Mouse (Mus musculus) testis, adult 2 months (tissue): ENCODE data around the gene Speg. TPM values are rescaled to one million over a fixed set of nuclear protein-coding genes. Genes with fewer than 3 reads are reported as not detected.

Experiments
- H3K27ac ChIP-seq: fragments of 200-500 bp; 2 replicates; pipeline ENCODE4 v1.5.1; 2012; ENCODE audit warnings: low read depth, low read length; ENCODE audit not compliant: control insufficient read depth, insufficient read depth
- H3K27me3 ChIP-seq: fragments of 200-500 bp; 2 replicates; pipeline ENCODE4 v1.6.1; 2012; ENCODE audit warnings: mild to moderate bottlenecking, low read length, moderate library complexity; ENCODE audit not compliant: control insufficient read depth, insufficient read depth
- H3K36me3 ChIP-seq: fragments of 200-500 bp; 2 replicates; pipeline ENCODE4 v1.6.1; 2012; ENCODE audit warnings: mild to moderate bottlenecking, low read length; ENCODE audit not compliant: control insufficient read depth, insufficient read depth
- H3K4me1 ChIP-seq: fragments of 200-500 bp; 2 replicates; pipeline ENCODE4 v1.6.1; 2012; ENCODE audit warnings: low read length; ENCODE audit not compliant: control insufficient read depth, insufficient read depth
- H3K4me3 ChIP-seq: fragments of 200-500 bp; 2 replicates; pipeline ENCODE4 v1.5.1; 2012; ENCODE audit warnings: low read depth, mild to moderate bottlenecking, low read length, moderate library complexity, mixed read lengths; ENCODE audit not compliant: control insufficient read depth
- CTCF ChIP-seq: fragments of 200-500 bp; IDR thresholded peaks from 2 replicates; pipeline ENCODE4 v1.5.1; 2012; ENCODE audit warnings: low read depth, mild to moderate bottlenecking, inconsistent platforms, low read length, moderate library complexity; ENCODE audit not compliant: control insufficient read depth, insufficient read depth, insufficient replicate concordance
- POLR2A ChIP-seq: fragments of 200-500 bp; IDR thresholded peaks from 2 replicates; pipeline ENCODE4 v1.6.1; 2012; ENCODE audit warnings: low read depth, mild to moderate bottlenecking, inconsistent platforms, low read length, moderate library complexity; ENCODE audit not compliant: control insufficient read depth
- polyA plus RNA-seq: library from polyadenylated mRNA; depleted of rRNA; stranded (reverse); fragments of >200 nt; gene quantifications from 2 replicates; pipeline ENCODE4 v1.2.3, GENCODE M21; 2012; rRNA removed

Speg gene
- polyA plus RNA-seq: 1.4 and 5.8 TPM in 2 replicates

- no peak within 1 kb of the TSS; the same call in 1 of the 2 replicates for H3K4me3 ChIP-seq
- H3K27ac ChIP-seq: no peak within 1 kb of the TSS
- no peaks in the 10 kb centered on the region; the same call in 1 of the 2 replicates for H3K27me3 ChIP-seq
- H3K36me3 ChIP-seq: no peaks in the 10 kb centered on the region
- TF ChIP-seq POLR2A: no peak
- peaks cover 6% of the 10 kb centered on the region for H3K4me1 ChIP-seq
Measured at GRCm38 (mm10) chr1:75374950-75375936, at the start of gene Speg. Gene Speg, plus strand, starts transcription at chr1:75375297.

DNA sequence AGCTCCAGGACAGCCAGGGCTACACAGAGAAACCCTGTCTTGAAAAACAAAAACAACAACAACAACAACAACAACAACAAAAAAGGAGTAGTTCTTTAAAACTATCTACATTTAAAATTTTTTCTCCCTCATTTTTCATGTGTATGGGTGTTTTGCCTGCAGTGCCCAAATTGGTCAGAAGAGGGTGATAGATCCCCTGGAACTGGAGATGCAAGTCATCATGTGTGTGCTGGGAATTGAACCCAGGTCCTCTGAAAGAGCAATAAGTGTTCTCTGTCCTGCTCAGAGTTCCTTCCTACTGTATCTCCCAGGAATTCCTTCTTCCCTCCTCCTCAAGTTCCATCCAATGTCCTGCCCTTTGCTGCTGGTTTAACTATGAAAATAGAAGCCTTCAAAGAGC lies 47.6 kb upstream of the Speg start:
- Histone ChIP-seq H3K27me3 (no peaks in the 10 kb centered on the region), H3K4me1 (no peaks in the 10 kb centered on the region), H3K36me3 (no peaks in the 10 kb centered on the region), H3K27ac (no peak overlapping the region), H3K4me3 (no peak overlapping the region)
- TF ChIP-seq POLR2A: no peak
- no peak for TF ChIP-seq CTCF

DNA sequence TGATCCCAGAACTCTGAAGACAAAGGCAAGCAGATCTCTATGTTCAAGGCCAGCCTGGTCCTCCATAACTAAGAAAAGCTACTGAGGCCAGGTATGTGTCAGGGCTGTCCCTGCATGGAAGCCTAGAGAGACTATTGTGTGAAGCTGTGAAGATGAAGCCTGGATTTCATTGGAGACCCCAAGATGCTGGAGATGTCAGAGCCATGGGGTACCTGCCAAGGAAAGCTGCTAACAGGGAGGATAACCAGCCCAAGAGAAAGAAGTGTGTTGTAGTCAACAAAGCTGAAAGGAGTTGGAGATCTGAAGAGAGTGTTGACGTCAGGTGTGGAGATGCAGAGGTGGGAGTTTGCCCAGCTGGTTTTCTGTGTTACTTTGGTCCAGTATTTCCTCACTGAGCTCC lies 43.8 kb upstream of the Speg start:
- Histone ChIP-seq H3K36me3 (no peaks in the 10 kb centered on the region), H3K4me3 (no peak overlapping the region), H3K27me3 (no peaks in the 10 kb centered on the region), H3K27ac (no peak overlapping the region), H3K4me1 (no peaks in the 10 kb centered on the region)
- TF ChIP-seq POLR2A: no peak
- TF ChIP-seq CTCF: no peak

GRCm38 (mm10) chr1:75336461-75336860 lies 38.6 kb upstream of the Speg start:
- H3K4me1 ChIP-seq: no peaks in the 10 kb centered on the region
- H3K27me3 ChIP-seq: no peaks in the 10 kb centered on the region
- H3K36me3 ChIP-seq: no peaks in the 10 kb centered on the region
- no peak for TF ChIP-seq POLR2A
- TF ChIP-seq CTCF: no peak
- no peak overlapping the region for H3K4me3 ChIP-seq
- no peak overlapping the region for H3K27ac ChIP-seq

DNA sequence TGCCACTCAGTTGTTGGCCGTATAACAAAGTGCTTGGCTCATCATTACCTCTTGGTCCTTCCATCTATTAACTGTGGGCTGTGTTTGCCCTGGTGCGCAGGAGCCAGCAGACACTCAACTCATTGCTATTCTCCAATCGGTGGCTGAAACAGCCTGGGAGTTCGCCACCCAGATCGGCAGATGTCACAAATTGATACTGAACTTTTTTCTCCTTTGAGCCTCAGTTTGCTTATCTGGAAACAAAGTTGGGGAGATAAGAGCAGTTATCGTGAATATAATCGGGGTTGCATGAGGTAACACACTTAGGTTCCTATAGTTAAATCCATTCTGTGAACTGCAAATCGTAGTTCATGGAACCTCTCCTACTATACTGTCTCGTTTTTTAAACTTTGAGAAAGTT lies 38.0 kb upstream of the Speg start:
- Histone ChIP-seq H3K4me3 (no peak overlapping the region), H3K27me3 (no peaks in the 10 kb centered on the region), H3K4me1 (no peaks in the 10 kb centered on the region), H3K27ac (no peak overlapping the region), H3K36me3 (no peaks in the 10 kb centered on the region)
- TF ChIP-seq CTCF (no peak), POLR2A (no peak)

- Histone ChIP-seq H3K36me3 (no peaks in the 10 kb centered on the region), H3K4me1 (no peaks in the 10 kb centered on the region), H3K27ac (no peak overlapping the region), H3K27me3 (no peaks in the 10 kb centered on the region), H3K4me3 (no peak overlapping the region)
- TF ChIP-seq POLR2A (no peak), CTCF (no peak)
Measured at GRCm38 (mm10) chr1:75338091-75338694, 36.9 kb upstream of the Speg start.

DNA sequence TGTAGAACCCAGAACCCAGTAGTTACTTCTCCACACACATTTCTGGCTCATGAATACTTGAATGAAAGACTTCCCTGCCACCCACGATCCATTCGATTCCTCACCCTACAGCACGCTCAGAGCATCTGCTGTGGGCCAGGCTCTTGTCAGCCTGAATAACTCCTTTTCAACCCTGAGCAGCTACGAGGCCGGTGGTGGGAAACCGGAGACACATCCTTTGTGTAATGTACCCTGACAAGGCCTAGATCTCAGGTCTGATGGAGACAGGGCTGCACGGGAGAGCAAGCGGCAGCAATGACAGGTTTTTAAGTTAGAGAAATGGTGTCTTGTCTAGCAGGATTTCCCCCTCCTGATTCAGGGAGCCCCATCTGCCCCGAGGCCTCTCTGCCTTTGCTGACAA lies 35.8 kb upstream of the Speg start:
- Histone ChIP-seq H3K36me3 (no peaks in the 10 kb centered on the region), H3K4me3 (no peak overlapping the region), H3K4me1 (peaks cover under 1% of the 10 kb centered on the region; the same call in 1 of the 2 replicates), H3K27ac (no peak overlapping the region), H3K27me3 (no peaks in the 10 kb centered on the region)
- TF ChIP-seq CTCF: no peak
- no peak for TF ChIP-seq POLR2A
